21 mouse cellular contexts compared by ENCODE assay signal in the genomic region with DNA sequence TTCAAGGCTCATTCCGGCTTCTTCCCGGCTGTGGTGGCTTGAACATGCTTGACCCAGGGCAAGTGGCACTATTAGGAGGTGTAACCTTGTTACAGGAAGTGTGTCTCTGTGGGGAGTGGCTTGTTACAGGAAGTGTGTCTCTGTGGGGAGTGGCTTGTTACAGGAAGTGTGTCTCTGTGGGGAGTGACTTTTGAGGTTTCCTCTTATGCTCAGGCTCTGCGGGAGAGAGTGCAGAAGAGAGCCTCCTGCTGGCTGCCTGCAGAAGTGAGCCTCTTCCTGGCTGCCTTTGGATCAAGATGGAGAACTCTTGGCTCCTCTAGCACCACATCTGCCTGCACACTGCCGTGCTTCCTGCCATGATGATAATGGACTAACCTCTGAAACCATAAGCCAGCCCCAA. TPM values are rescaled to one million over a fixed set of nuclear protein-coding genes. Genes with fewer than 3 reads are reported as not detected.
DNase-seq lines count a peak whose midpoint lies in the region; ATAC-seq and TF ChIP-seq lines count a peak whose summit lies in the region.
"Had no signal": no experiment of that assay in that cellular context is flagged by ENCODE, and none has a peak within 500 bp of the region (broad histone marks: within the 10 kb centered on the region; RNA-seq: fewer than 3 reads in every experiment).

No protein-coding gene starts in this region.

- no peak overlapping the region for H3K9ac ChIP-seq in ES-Bruce4 (ENCODE audit: low read depth, poor library complexity, severe bottlenecking)
- H3K9ac ChIP-seq in stomach, postnatal 0 days (ENCODE audit: low read length), result no peak overlapping the region
- H3K9ac ChIP-seq: heart, embryonic 13.5 days; hindbrain, embryonic 12.5 days; limb, embryonic 13.5 days; lung, embryonic 14.5 days had no signal

- TF ChIP-seq POLR2A in ES-Bruce4 (IDR thresholded peaks at IDR 0.05; ENCODE audit: insufficient read depth, low read length), result no peak

- no peaks in the 10 kb centered on the region for H3K27me3 ChIP-seq in ES-Bruce4 (ENCODE audit: control insufficient read depth, insufficient read depth, low read length, poor library complexity, severe bottlenecking)
- no peaks in the 10 kb centered on the region for H3K27me3 ChIP-seq in stomach, postnatal 0 days (ENCODE audit: control insufficient read depth, insufficient read depth, low read length)
- H3K27me3 ChIP-seq: heart, embryonic 13.5 days; hindbrain, embryonic 12.5 days; limb, embryonic 13.5 days; megakaryocyte, embryonic 14.5 days had no signal

- H3K4me2 ChIP-seq in stomach, postnatal 0 days (replicated peaks; ENCODE audit: low read depth), result no peak overlapping the region
- H3K4me2 ChIP-seq: heart, embryonic 13.5 days; hindbrain, embryonic 12.5 days; limb, embryonic 13.5 days; lung, embryonic 14.5 days had no signal

- no peak overlapping the region for H3K4me3 ChIP-seq in ES-Bruce4 (ENCODE audit: low read depth, low read length)
- H3K4me3 ChIP-seq in stomach, postnatal 0 days (ENCODE audit: low read depth, low read length), result no peak overlapping the region
- H3K4me3 ChIP-seq: erythroblast, embryonic 14.5 days; heart, embryonic 13.5 days; hindbrain, embryonic 12.5 days; limb, embryonic 13.5 days; megakaryocyte, embryonic 14.5 days had no signal

- H3K27ac ChIP-seq in ES-Bruce4 (ENCODE audit: insufficient read depth, low read length), result no peak overlapping the region
- no peak overlapping the region for H3K27ac ChIP-seq in stomach, postnatal 0 days (replicated peaks)
- H3K27ac ChIP-seq: heart, embryonic 13.5 days; hindbrain, embryonic 12.5 days; limb, embryonic 13.5 days had no signal

- intact Hi-C loops in left cerebral cortex, postnatal 4 days (cut with DNase I), result no loop called here

- no peaks in the 10 kb centered on the region for H3K9me3 ChIP-seq in ES-Bruce4 (replicated peaks; ENCODE audit: control insufficient read depth, insufficient read depth, low read length, poor library complexity, severe bottlenecking)
- no peaks in the 10 kb centered on the region for H3K9me3 ChIP-seq in stomach, postnatal 0 days (ENCODE audit: control insufficient read depth, low read length)
- H3K9me3 ChIP-seq: hindbrain, embryonic 12.5 days; limb, embryonic 13.5 days had no signal

- peak; percentile 27 for DNase-seq in thymus, postnatal 0 days (ENCODE audit: low spot score)
- no peak for DNase-seq in thymus, postnatal 36 days
- no peak for DNase-seq in stomach, postnatal 0 days (ENCODE audit: low spot score)
- DNase-seq in adrenal gland, adult 18-20 months (ENCODE audit: low spot score in 2 of 2), result no peak
- no peak for DNase-seq in spleen, adult 12 weeks (ENCODE audit: low spot score)
- DNase-seq in left cerebral cortex, postnatal 4 days, result no peak
- DNase-seq: cerebellum, adult 8-10 months; embryo, embryonic 11 days; gastrocnemius, postnatal 14 days; kidney, adult 8-10 months; lung, embryonic 14.5 days; right cerebral cortex, postnatal 25 days had no signal

- peak; percentile 57 for TF ChIP-seq CTCF in ES-Bruce4 (IDR thresholded peaks at IDR 0.05; ENCODE audit: low read depth, low read length)
- TF ChIP-seq CTCF in stomach, postnatal 0 days (IDR thresholded peaks at IDR 0.05; ENCODE audit: low read depth), result no peak

- no peaks in the 10 kb centered on the region for H3K4me1 ChIP-seq in ES-Bruce4 (ENCODE audit: control insufficient read depth, insufficient read depth, low read length)
- H3K4me1 ChIP-seq in stomach, postnatal 0 days (replicated peaks; ENCODE audit: control insufficient read depth, insufficient read depth), result no peaks in the 10 kb centered on the region
- H3K4me1 ChIP-seq: heart, embryonic 13.5 days; hindbrain, embryonic 12.5 days; megakaryocyte, embryonic 14.5 days had no signal

- no peak for TF ChIP-seq EP300 in ES-Bruce4 (IDR thresholded peaks at IDR 0.05; ENCODE audit: insufficient read depth, low read depth, low read length)
- TF ChIP-seq EP300 in stomach, postnatal 0 days (optimal IDR thresholded peaks at IDR 0.05), result no peak

- peak; percentile 82 to 84; a peak in 3 of 4 replicates for ATAC-seq in hematopoietic stem cell, adult 5-6 weeks (replicated peaks in 1 of 2; ENCODE audit: insufficient read depth in 1 of 2, low FRiP score in 2 of 2, low TSS enrichment in 1 of 2, low read depth in 1 of 2, poor library complexity in 2 of 2, severe bottlenecking in 2 of 2)
- 0 out of 2 replicates have a peak, but pooled peaks have one; percentile 26 for ATAC-seq in stomach, postnatal 0 days (ENCODE audit: low FRiP score, low TSS enrichment)

- H3K36me3 ChIP-seq in ES-Bruce4 (ENCODE audit: control insufficient read depth, insufficient read depth, low read length, poor library complexity, severe bottlenecking), result no peaks in the 10 kb centered on the region
- H3K36me3 ChIP-seq in stomach, postnatal 0 days (ENCODE audit: control insufficient read depth, insufficient read depth, low read length), result no peaks in the 10 kb centered on the region
- H3K36me3 ChIP-seq: G1E; heart, embryonic 13.5 days; hindbrain, embryonic 12.5 days; limb, embryonic 13.5 days had no signal

- 86% methylated on average over 4 of the region's 4 CpGs for WGBS in stomach, postnatal 0 days

RNA-seq across cellular contexts. Expression of a gene that starts 31.1 kb away (rescaled TPM):
- 0.90 and 1.0 TPM in 2 replicates for polyA plus RNA-seq in thymus, postnatal 0 days (2015; fragmentation: Nextera tagmentation; extraction: Ambion mirVana)
- polyA plus RNA-seq in ES-Bruce4 (2011; ENCODE audit: insufficient read depth, insufficient read length, low read depth, missing spikeins), result 27.1 and 33.0 TPM in 2 replicates
- total RNA-seq in hematopoietic stem cell, adult 5-6 weeks (2017), result 0.19 and 0.20 TPM in 2 replicates
- 0.57 and 0.71 TPM in 2 replicates for polyA plus RNA-seq in stomach, postnatal 0 days (2015; fragmentation: Nextera tagmentation; extraction: Ambion mirVana)
- 1 to 10 TPM; 1.9 to 2.6 TPM for total RNA-seq in adrenal gland, adult 18-20 months (2021)
- total RNA-seq in left cerebral cortex, postnatal 4 days (2021), result 10 to 100 TPM; 41.9 to 44.5 TPM
- polyA plus RNA-seq: erythroblast, embryonic 14.5 days; G1E had no signal

RNA-seq across cellular contexts. Expression of a gene that starts 35.9 kb away (rescaled TPM):
- polyA plus RNA-seq in thymus, postnatal 0 days (2015; fragmentation: Nextera tagmentation; extraction: Ambion mirVana), result 13.6 and 16.0 TPM in 2 replicates
- 16.4 and 19.4 TPM in 2 replicates for polyA plus RNA-seq in ES-Bruce4 (2011; ENCODE audit: insufficient read depth, insufficient read length, low read depth, missing spikeins)
- total RNA-seq in hematopoietic stem cell, adult 5-6 weeks (2017), result 5.2 and 10.2 TPM in 2 replicates
- polyA plus RNA-seq in stomach, postnatal 0 days (2015; fragmentation: Nextera tagmentation; extraction: Ambion mirVana), result 1.6 and 1.8 TPM in 2 replicates
- total RNA-seq in adrenal gland, adult 18-20 months (2021), result under 1 TPM; 0.13 to 0.27 TPM
- total RNA-seq in left cerebral cortex, postnatal 4 days (2021), result 1 to 10 TPM; 5.8 to 6.0 TPM
- polyA plus RNA-seq: erythroblast, embryonic 14.5 days; G1E; large intestine, adult 2 months had no signal

Comparison
In these comparisons a context has a peak if more than half of its experiments do, and no peak if none do; other contexts are left out.
1. RNA of a gene that starts 31.1 kb away (total RNA-seq): 41.9 to 44.5 TPM in left cerebral cortex, postnatal 4 days; 1.9 to 2.6 TPM in adrenal gland, adult 18-20 months and 0.19 to 0.20 TPM in hematopoietic stem cell, adult 5-6 weeks; every median in the first group is over 10 times any median in the second.